Mouse (Mus musculus) midbrain, embryonic 12.5 days (tissue): ENCODE results near the gene Kcnab3. TPM values are rescaled to one million over a fixed set of nuclear protein-coding genes. Genes with fewer than 3 reads are reported as not detected.

ENCODE experiments used
- ATAC-seq: fragments of 200-750 bp; cut with Nextera tagmentation; 2 replicates; pipeline ENCODE4 v1.8.0; 2017; ENCODE audit warnings: low read depth, moderate TSS enrichment, moderate library complexity; ENCODE audit not compliant: low FRiP score
- H3K27ac ChIP-seq: fragments of 300-500 bp; sonication (generic); replicated peaks from 2 replicates; pipeline ENCODE4 v1.5.1; 2016; ENCODE audit warnings: mild to moderate bottlenecking
- H3K27me3 ChIP-seq: fragments of 300-500 bp; sonication (generic); 2 replicates; pipeline ENCODE4 v1.6.1; 2016; ENCODE audit warnings: mild to moderate bottlenecking
- H3K36me3 ChIP-seq: fragments of 300-500 bp; sonication (generic); 2 replicates; pipeline ENCODE4 v1.6.1; 2016
- H3K4me1 ChIP-seq: fragments of 300-500 bp; sonication (generic); 2 replicates; pipeline ENCODE4 v1.6.1; 2016
- H3K4me2 ChIP-seq: fragments of 300-500 bp; sonication (generic); replicated peaks from 2 replicates; pipeline ENCODE4 v1.6.1; 2016; ENCODE audit warnings: mild to moderate bottlenecking, moderate library complexity
- H3K4me3 ChIP-seq: fragments of 300-500 bp; sonication (generic); 2 replicates; pipeline ENCODE4 v1.5.1; 2016; ENCODE audit warnings: mild to moderate bottlenecking
- H3K9ac ChIP-seq: fragments of 300-500 bp; sonication (generic); replicated peaks from 2 replicates; pipeline ENCODE4 v1.6.1; 2016; ENCODE audit warnings: mild to moderate bottlenecking, moderate library complexity
- H3K9me3 ChIP-seq: fragments of 300-500 bp; sonication (generic); 2 replicates; pipeline ENCODE4 v1.6.1; 2016; ENCODE audit warnings: mild to moderate bottlenecking
- WGBS: fragments of 180-500 bp; shearing (Covaris S2); methylation state at CpG from one replicate; pipeline ENCODE4 v1.1.7; 2016; 5-methylcytosine and 5-hydroxymethylcytosine counted together
- polyA plus RNA-seq: library from polyadenylated mRNA; unstranded; fragments of >200 nt; fragmentation: Nextera tagmentation; extraction: Ambion mirVana; gene quantifications from 2 replicates; pipeline ENCODE4 v1.2.1, GENCODE M21; 2016

Gene Kcnab3
- polyA plus RNA-seq, 1 experiment from 2014 or later, result 4.4 TPM

DNA sequence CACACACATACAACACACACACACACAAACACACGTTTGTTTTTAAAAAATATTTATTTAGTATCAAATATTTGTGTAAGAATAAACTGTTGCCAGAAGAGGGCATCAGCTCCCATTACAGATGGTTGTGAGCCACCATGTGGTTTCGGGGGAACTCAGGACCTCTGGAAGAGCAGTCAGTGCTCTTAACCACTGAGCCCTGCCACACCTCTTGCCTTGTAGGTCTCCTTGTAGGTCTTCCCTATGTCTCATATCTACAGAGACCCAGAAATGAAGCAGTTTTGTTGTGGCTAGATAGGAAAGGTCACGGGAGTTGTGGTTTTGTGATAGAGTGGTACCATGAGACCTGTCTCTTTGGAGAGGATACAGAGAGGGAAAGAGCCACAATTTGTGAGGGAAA is 7.9 kb downstream of the Kcnab3 start:
- 66% methylated on average over 3 of the region's 3 CpGs for WGBS
- H3K4me3 ChIP-seq, result no peak overlapping the region
- no peaks in the 10 kb centered on the region for H3K9me3 ChIP-seq
- no peak overlapping the region for H3K4me2 ChIP-seq
- ATAC-seq, result no peak
- no peaks in the 10 kb centered on the region for H3K36me3 ChIP-seq
- no peak overlapping the region for H3K9ac ChIP-seq
- peaks cover 25% of the 10 kb centered on the region for H3K27me3 ChIP-seq
- H3K27ac ChIP-seq, result no peak overlapping the region
- peaks cover 6% of the 10 kb centered on the region; the same call in 1 of the 2 replicates for H3K4me1 ChIP-seq

DNA sequence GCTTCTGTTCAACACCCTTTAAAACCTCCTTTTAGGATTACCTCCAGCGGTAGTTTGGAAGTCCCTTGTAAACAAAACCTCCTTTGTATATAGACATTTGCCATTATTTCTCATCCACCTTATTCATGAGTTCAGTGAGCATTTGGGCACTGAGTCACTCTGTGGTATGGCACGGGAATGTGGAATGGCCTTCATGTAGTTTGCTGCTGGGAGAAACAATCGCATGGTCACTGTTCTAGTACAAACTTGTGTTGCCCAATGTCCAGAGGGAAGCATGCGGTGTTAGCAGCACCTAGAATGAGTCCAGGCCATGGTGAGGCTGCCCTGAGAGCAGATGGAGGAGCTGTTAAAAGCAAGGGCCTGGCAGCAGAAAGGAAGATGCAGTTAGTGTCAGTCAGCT is 8.7 kb downstream of the Kcnab3 start:
- Histone ChIP-seq H3K9ac (no peak overlapping the region), H3K4me1 (peaks cover 6% of the 10 kb centered on the region; the same call in 1 of the 2 replicates)

DNA sequence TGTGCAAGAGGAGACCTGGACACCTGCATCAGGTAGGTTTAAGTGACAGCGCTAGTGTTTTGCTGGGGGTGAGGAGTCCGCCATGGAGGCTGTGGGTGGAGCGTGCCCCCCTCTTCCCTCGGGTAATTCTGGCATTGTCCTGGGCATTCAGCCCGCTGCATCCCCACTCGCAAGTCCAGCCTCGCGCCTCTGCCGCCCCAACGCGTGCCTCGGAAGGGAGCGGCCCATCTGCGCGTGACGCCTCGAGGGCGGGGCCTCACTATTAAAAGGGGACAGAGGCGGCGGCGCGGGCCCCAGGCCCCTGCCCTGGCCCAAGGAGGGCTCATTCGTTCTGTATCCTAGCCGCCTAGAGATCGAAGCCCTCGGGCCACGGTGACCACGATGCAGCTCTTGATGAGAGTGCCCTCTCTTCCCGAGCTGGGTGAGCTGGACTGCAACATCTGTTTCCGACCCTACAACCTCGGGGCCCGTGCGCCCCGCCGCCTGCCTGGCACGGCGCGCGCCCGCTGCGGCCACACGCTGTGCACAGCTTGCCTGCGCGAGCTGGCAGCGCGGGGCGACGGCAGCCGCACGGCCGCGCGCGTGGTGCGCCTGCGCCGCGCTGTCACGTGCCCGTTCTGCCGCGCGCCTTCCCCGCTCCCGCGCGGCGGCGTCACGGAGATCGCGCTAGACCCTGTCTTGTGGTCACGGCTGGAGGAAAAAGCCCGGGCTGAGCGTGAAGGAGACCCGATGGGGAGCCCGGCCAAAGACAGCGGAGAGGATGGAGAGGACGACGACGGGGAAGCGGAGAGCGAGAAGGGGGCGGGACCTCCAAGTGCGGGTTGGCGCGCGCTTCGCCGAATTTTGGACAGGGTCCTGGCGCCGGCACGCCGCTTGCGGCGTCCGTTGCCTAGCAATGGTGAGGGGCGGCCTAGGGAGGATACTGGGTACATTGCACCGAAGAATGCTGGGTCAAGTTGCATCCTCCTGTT is 14.4 kb downstream of the Kcnab3 start, which contains the start of gene Rnf227:
Gene Rnf227, plus strand, starts transcription at position 301 of the 971 bp plus-strand sequence.
- Histone ChIP-seq H3K4me1 (peaks cover 16% of the 10 kb centered on the region), H3K4me2 (peak within 1 kb of the TSS; percentile 79), H3K36me3 (peaks cover 24% of the 10 kb centered on the region), H3K27me3 (peaks cover 19% of the 10 kb centered on the region), H3K9me3 (no peaks in the 10 kb centered on the region), H3K9ac (peak within 1 kb of the TSS; percentile 59), H3K4me3 (peak within 1 kb of the TSS; percentile 60), H3K27ac (peak within 1 kb of the TSS; percentile 80)
- 1% methylated on average over 98 of the region's 99 CpGs for WGBS
- ATAC-seq, result peak; percentile 87

More for the DNA sequence above, 8.7 kb downstream of the Kcnab3 start:
- Histone ChIP-seq H3K4me2 (no peak overlapping the region), H3K4me3 (no peak overlapping the region), H3K9me3 (no peaks in the 10 kb centered on the region), H3K27ac (no peak overlapping the region), H3K27me3 (peaks cover 26% of the 10 kb centered on the region), H3K36me3 (no peaks in the 10 kb centered on the region)
- no peak for ATAC-seq
- WGBS, result 68% methylated on average over 4 of the region's 4 CpGs

DNA sequence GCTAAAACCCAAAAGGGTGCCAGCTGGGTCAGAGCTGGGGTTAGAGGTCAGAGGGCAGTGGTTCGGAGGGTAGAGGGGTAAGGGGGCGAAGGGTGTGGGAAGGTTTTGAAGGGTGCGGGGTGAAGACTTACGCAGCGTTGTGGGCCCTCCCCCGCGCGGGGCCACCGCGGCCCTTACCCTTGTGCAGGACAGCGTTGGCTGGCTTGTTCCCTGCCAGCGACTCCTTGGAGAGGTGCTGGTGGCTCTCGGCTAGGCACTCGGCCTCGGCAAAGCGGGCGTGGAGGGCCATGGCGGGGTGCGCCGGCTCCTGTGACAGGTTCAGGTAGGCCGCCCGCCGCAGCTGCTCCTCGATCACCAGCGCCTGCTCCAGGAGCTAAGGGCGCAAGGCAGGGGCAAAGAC is 20.4 kb downstream of the Kcnab3 start:
- Histone ChIP-seq H3K4me3 (no peak overlapping the region), H3K9ac (no peak overlapping the region), H3K27ac (no peak overlapping the region), H3K4me1 (peaks cover 2% of the 10 kb centered on the region), H3K9me3 (no peaks in the 10 kb centered on the region), H3K27me3 (no peaks in the 10 kb centered on the region), H3K36me3 (peaks cover 84% of the 10 kb centered on the region), H3K4me2 (no peak overlapping the region)
- no peak for ATAC-seq
- WGBS, result 91% methylated on average over 24 of the region's 26 CpGs

DNA sequence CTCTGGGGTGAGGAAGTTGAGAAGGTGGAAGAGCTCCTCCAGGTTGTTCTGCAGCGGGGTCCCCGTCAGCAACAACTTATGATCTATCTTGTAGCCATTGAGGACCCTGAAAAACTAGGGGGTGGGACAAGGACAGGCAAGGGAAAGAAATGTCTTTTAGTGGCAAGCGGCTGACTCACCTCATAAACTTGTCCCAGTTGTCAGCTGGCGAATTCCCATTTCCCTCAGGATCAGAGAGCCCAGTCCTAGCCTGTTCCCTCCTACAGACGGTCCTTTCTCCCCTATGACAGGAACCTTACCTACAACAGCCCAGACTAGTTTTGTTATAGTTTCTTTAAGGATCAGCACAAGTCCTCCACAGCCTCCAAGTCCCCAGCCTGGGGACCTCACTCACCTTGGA is 30.5 kb downstream of the Kcnab3 start:
- no peaks in the 10 kb centered on the region for H3K9me3 ChIP-seq
- ATAC-seq, result no peak
- no peak overlapping the region for H3K4me2 ChIP-seq
- no peaks in the 10 kb centered on the region for H3K27me3 ChIP-seq
- no peak overlapping the region for H3K4me3 ChIP-seq
- H3K4me1 ChIP-seq, result no peaks in the 10 kb centered on the region
- no peak overlapping the region for H3K27ac ChIP-seq
- WGBS, result 91% methylated on average over 5 of the region's 5 CpGs
- H3K36me3 ChIP-seq, result peaks cover 97% of the 10 kb centered on the region
- no peak overlapping the region for H3K9ac ChIP-seq

DNA sequence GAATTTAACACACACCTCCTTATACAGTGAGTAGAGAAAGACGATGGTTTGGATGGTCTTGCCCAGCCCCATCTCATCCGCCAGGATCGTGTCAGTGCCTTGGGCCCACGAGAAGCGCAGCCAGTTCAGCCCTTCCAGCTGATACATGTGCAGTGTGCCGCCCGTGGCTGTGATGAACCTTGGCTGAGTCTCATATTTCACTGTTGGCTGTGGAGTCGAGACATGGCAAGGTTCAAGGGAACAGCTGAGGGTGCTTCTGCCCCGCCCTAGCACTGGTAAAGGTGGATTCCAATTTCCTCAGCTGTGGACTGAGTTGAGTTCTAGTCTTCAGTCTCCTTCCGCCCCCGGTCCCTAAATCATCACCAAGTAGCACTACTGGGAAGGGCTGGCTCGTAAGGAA is 31.6 kb downstream of the Kcnab3 start:
- Histone ChIP-seq H3K4me3 (no peak overlapping the region), H3K9me3 (no peaks in the 10 kb centered on the region), H3K27me3 (no peaks in the 10 kb centered on the region), H3K4me2 (no peak overlapping the region), H3K4me1 (0 out of 2 replicates have a peak, but pooled peaks cover 4% of the 10 kb centered on the region), H3K36me3 (peaks cover 96% of the 10 kb centered on the region), H3K9ac (no peak overlapping the region), H3K27ac (no peak overlapping the region)
- 95% methylated on average over 12 of the region's 12 CpGs for WGBS
- ATAC-seq, result no peak

DNA sequence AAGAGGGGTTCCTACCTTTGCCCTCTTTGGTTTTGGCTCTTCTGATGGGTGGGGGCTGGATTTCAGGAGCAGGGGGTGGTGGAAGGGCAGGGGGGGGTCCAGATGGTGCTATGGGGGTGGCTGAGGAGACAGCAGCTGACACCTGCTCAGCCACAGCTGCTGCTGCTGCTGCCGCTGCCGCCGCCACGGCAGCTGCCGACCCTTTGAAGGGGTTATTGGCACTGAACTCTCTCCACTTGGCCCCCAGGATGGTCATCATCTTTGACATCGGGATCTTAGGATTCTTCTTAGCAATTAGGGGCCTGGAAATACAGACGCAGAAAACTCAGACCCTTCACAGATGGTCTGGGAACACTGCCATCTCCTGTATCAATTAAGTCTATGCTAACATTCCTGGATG is 36.0 kb downstream of the Kcnab3 start:
- 74% methylated on average over 7 of the region's 7 CpGs for WGBS
- peaks cover 72% of the 10 kb centered on the region for H3K36me3 ChIP-seq

DNA sequence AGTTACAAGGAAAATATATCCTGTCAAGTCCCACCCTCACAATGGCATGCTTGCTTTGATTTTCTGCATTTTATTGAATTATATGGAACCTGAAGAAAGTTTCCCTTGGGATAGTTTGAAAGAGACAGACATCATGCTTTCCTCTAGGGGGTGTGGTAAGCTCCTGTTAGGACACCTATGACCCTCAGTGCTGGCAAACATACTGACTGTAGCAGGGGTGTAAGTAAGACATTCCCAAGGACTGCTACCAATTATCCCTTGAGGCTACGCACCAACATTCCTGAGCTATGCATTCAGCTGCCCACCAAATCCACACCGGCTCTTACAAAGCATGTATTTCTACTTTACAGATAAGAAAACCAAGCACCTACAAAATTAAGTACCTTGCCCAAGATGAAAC is 36.4 kb downstream of the Kcnab3 start:
- H3K4me2 ChIP-seq, result no peak overlapping the region
- H3K36me3 ChIP-seq, result peaks cover 67% of the 10 kb centered on the region
- no peak overlapping the region for H3K27ac ChIP-seq
- H3K9me3 ChIP-seq, result no peaks in the 10 kb centered on the region
- ATAC-seq, result no peak
- H3K4me1 ChIP-seq, result peaks cover 31% of the 10 kb centered on the region
- H3K27me3 ChIP-seq, result no peaks in the 10 kb centered on the region
- no peak overlapping the region for H3K4me3 ChIP-seq
- 90% methylated on average over 2 of the region's 2 CpGs for WGBS
- no peak overlapping the region for H3K9ac ChIP-seq

More for the DNA sequence above, 36.0 kb downstream of the Kcnab3 start:
- Histone ChIP-seq H3K9me3 (no peaks in the 10 kb centered on the region), H3K4me2 (no peak overlapping the region), H3K27ac (no peak overlapping the region), H3K4me1 (peaks cover 28% of the 10 kb centered on the region), H3K9ac (no peak overlapping the region), H3K27me3 (no peaks in the 10 kb centered on the region), H3K4me3 (no peak overlapping the region)
- ATAC-seq, result no peak

DNA sequence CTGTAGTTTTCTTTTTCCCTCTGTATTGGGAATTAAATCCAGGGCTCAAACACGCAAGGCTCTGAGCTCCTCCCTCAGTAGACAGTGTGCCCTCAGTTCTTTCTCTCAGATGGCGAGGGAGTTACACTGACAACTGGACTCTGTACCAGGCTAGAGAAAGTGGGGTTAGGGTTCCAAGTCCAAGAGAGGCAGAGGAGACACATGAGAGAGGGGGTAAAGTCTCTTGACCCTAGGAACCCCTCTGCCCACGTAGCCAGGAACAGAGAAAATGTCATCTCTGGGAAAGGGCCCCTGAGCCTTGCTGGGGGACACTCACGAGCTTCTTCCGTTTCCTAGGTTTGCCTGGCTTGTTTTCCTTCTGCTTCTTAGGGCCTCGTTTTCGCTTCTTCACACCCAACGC is 38.3 kb downstream of the Kcnab3 start:
- H3K4me2 ChIP-seq, result peak overlapping the region; percentile 87
- no peak overlapping the region for H3K4me3 ChIP-seq
- peaks cover 39% of the 10 kb centered on the region for H3K4me1 ChIP-seq
- no peaks in the 10 kb centered on the region for H3K9me3 ChIP-seq
- peaks cover 50% of the 10 kb centered on the region for H3K36me3 ChIP-seq
- ATAC-seq, result no peak
- peak overlapping the region; percentile 100 for H3K27ac ChIP-seq
- 51% methylated on average over 8 of the region's 8 CpGs for WGBS
- peak overlapping the region; percentile 37; the same call in 1 of the 2 replicates for H3K9ac ChIP-seq
- no peaks in the 10 kb centered on the region for H3K27me3 ChIP-seq

DNA sequence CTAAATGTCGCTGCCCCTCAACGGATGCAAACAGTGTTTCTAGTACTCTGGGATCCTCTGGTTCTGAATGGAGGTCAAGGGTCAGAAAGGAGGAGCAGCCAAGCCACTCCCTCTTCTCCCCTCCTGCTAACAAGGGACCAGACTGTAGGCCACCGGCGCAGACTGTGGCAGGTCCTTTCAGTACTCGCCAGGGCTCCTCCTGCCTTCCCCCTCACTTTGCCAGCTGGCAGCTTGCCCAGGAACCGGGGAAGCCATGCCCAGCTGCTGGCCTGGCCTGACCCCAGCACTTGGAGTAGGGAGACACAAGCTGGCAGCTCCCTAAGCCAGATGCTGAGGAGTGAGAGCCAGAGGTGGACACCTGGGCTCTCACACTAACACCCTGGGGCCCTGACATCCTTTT is 38.9 kb downstream of the Kcnab3 start:
- peak overlapping the region; percentile 100 for H3K27ac ChIP-seq
- peaks cover 45% of the 10 kb centered on the region for H3K36me3 ChIP-seq
- ATAC-seq, result no peak
- under 1% methylated on average over 6 of the region's 6 CpGs for WGBS
- no peaks in the 10 kb centered on the region for H3K9me3 ChIP-seq
- H3K4me1 ChIP-seq, result peaks cover 42% of the 10 kb centered on the region
- H3K4me3 ChIP-seq, result no peak overlapping the region
- no peaks in the 10 kb centered on the region for H3K27me3 ChIP-seq
- H3K4me2 ChIP-seq, result peak overlapping the region; percentile 87
- H3K9ac ChIP-seq, result peak overlapping the region; percentile 37; the same call in 1 of the 2 replicates

DNA sequence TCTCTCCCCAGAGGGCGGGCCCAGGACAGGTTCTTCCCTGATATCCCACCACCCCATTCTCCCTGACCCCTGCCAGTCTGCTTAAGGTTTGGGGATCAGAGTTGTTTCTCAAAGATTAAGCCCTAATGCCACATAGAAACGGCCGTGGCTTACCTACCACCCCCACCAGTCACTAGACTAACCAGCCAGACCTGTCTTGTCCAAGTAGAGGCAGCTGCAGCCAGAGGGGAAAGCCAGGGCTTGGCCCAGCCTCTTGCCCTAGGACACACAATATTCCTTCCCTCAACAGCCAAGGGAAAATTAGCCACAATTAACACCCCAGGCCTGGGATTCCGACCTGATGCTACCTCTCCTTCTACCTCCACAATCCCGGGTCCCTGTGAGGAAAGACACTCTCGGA is 39.7 kb downstream of the Kcnab3 start:
- Histone ChIP-seq H3K36me3 (peaks cover 37% of the 10 kb centered on the region), H3K27ac (peak overlapping the region; percentile 100), H3K4me1 (peaks cover 47% of the 10 kb centered on the region), H3K4me2 (peak overlapping the region; percentile 87), H3K4me3 (peak overlapping the region; percentile 98), H3K9ac (peak overlapping the region; percentile 67), H3K27me3 (no peaks in the 10 kb centered on the region), H3K9me3 (no peaks in the 10 kb centered on the region)
- WGBS, result 22% methylated on average over 6 of the region's 6 CpGs
- ATAC-seq, result no peak

DNA sequence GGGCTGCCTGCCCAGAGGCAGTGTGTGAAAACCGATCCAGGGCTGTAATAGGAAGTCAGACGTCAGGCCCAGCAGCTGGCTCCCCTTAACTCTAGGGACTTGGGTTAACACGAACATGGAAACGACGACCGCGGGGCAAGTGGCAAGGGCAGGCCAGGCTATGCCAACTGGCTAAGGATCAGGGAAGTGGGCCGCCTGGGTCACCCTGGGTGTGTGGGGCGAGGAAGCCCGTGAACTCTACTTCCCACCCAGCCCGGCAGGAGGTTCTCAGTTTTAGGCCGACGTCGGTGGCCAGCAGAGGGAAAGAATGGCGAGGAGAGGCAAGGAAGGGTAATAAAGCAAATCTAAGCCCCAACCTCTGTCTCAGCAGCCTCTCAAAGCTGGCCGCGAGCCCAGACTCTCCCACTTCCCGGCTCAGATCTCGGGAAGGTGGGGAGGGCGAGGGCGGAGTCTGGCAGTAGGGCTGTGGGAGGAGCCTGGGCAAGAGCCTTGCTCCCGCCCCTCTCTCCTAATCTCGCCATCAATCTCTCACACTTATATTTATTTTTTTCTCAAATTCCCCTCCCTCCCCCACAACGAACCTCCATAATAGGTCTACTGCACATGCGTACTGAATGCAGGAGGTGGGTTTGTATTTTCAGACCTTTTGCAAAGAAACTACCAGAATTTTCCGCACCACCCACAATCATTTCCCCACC is 40.2 kb downstream of the Kcnab3 start:
- peak overlapping the region; percentile 98 for H3K4me3 ChIP-seq
- peak overlapping the region; percentile 99 for H3K9ac ChIP-seq
- H3K27ac ChIP-seq, result peak overlapping the region; percentile 100
- peak overlapping the region; percentile 87 for H3K4me2 ChIP-seq
- H3K9me3 ChIP-seq, result no peaks in the 10 kb centered on the region
- H3K27me3 ChIP-seq, result no peaks in the 10 kb centered on the region
- H3K36me3 ChIP-seq, result peaks cover 33% of the 10 kb centered on the region
- WGBS, result under 1% methylated on average over 26 of the region's 26 CpGs
- ATAC-seq, result peak; percentile 77
- peaks cover 53% of the 10 kb centered on the region for H3K4me1 ChIP-seq
